Mouse (Mus musculus): ENCODE data around the gene B4galt7.

- no peak for TF ChIP-seq POLR2A (IDR thresholded peaks at IDR 0.05; ENCODE audit: extremely low read depth, insufficient read depth, low read length)
- TF ChIP-seq CTCF (IDR thresholded peaks at IDR 0.05; ENCODE audit: low read depth, low read length): no peak
These were observed 2.9 kb upstream of the B4galt7 start for GRCm38 (mm10) chr13:55596802-55597201.
